Mouse (Mus musculus) adrenal gland, adult 8-10 months (tissue): ENCODE results near the gene Oxld1. TPM values are rescaled to one million over a fixed set of nuclear protein-coding genes. Genes with fewer than 3 reads are reported as not detected.
A peak's percentile ranks its signal among the peaks of the same experiment; 100 is the strongest.

Experiments used
- DNase-seq: peaks from one replicate; pipeline ENCODE4 v3.0.0; 2022
- total RNA-seq, 4 experiments: library from RNA; stranded (reverse); gene quantifications; 2 replicates each; pipeline ENCODE4 v1.2.4; 2022

Oxld1 gene
- 10 to 100 TPM; 25.6 to 34.1 (median 32.2) TPM for total RNA-seq

GRCm38 (mm10) chr11:120457772-120458751, at the start of gene Oxld1, which contains the start of gene Ccdc137:
TSS of gene Oxld1 (minus strand) at chr11:120458068.
TSS of gene Ccdc137 (plus strand) at chr11:120458115.
- DNase-seq = peak; percentile 64

GRCm38 (mm10) chr11:120506899-120507298, 49.0 kb upstream of the Oxld1 start:
- DNase-seq = no peak

GRCm38 (mm10) chr11:120505661-120506060, 47.8 kb upstream of the Oxld1 start:
- no peak for DNase-seq

- no peak for DNase-seq
Observed at GRCm38 (mm10) chr11:120501701-120502100, 43.8 kb upstream of the Oxld1 start.

GRCm38 (mm10) chr11:120501018-120501417, 43.1 kb upstream of the Oxld1 start:
- DNase-seq = no peak

GRCm38 (mm10) chr11:120500357-120500756, 42.5 kb upstream of the Oxld1 start:
- DNase-seq = no peak

- DNase-seq = no peak
Observed at GRCm38 (mm10) chr11:120499894-120500293, 42.0 kb upstream of the Oxld1 start.

- DNase-seq = no peak
Observed at GRCm38 (mm10) chr11:120498891-120499290, 41.0 kb upstream of the Oxld1 start.

GRCm38 (mm10) chr11:120498226-120498625, 40.4 kb upstream of the Oxld1 start:
- no peak for DNase-seq

- peak; percentile 87 for DNase-seq
Observed at GRCm38 (mm10) chr11:120497436-120497835, 39.6 kb upstream of the Oxld1 start.

GRCm38 (mm10) chr11:120493911-120494310, 36.0 kb upstream of the Oxld1 start:
- DNase-seq = no peak

- DNase-seq = no peak
Observed at GRCm38 (mm10) chr11:120493351-120493750, 35.5 kb upstream of the Oxld1 start.

- DNase-seq = no peak
Observed at GRCm38 (mm10) chr11:120492878-120493203, 35.0 kb upstream of the Oxld1 start.

GRCm38 (mm10) chr11:120492024-120492877, 34.4 kb upstream of the Oxld1 start:
- no peak for DNase-seq

GRCm38 (mm10) chr11:120491317-120492023, 33.6 kb upstream of the Oxld1 start, which contains the start of gene Slc25a10:
TSS of gene Slc25a10 (plus strand) at chr11:120491840.
- peak; percentile 88 for DNase-seq

GRCm38 (mm10) chr11:120490291-120491046, 32.6 kb upstream of the Oxld1 start:
- no peak for DNase-seq

GRCm38 (mm10) chr11:120489054-120489761, 31.3 kb upstream of the Oxld1 start:
- DNase-seq = peak; percentile 56

- DNase-seq = no peak
Observed at GRCm38 (mm10) chr11:120488516-120488915, 30.6 kb upstream of the Oxld1 start.

GRCm38 (mm10) chr11:120485251-120485650, 27.4 kb upstream of the Oxld1 start:
- no peak for DNase-seq

GRCm38 (mm10) chr11:120484265-120484981, 26.6 kb upstream of the Oxld1 start, which contains the start of gene Mrpl12:
TSS of gene Mrpl12 (plus strand) at chr11:120484613.
- DNase-seq = peak; percentile 86
